Mouse (Mus musculus): ENCODE results near the gene Pdcd6ip.

DNA sequence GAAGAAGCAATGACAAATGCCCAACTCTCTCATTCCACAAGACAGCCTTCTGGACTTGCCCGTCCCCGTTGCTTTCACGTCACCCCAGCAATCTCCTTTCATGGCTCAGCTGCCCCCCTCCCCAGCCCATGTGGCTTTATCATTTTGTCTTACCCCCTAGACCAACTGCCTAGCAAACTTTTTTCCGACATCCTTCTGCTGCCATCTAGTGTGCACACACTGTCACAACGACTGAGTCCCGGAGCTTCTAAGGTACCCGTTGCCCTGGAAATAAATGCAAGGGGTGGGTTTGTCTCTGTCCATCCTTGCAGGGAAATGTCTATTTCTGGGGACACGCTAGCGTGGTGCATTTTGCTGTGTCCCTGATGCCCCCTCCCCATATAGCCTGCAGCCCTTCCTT is 78.4 kb downstream of the Pdcd6ip start:
- TF ChIP-seq POLR2A (IDR thresholded peaks at IDR 0.05; ENCODE audit: borderline replicate concordance, insufficient read depth, low read length) (no peak), CTCF (IDR thresholded peaks at IDR 0.05; ENCODE audit: borderline replicate concordance, insufficient read depth, low read depth, low read length) (peak; percentile 84)
